Mouse (Mus musculus) induced T-regulatory cell, adult 2 months (primary cell): ENCODE results near the gene Art3.

ENCODE experiments used
- DNase-seq: peaks from one replicate; pipeline ENCODE4 v3.0.0-alpha.2; 2012; ENCODE audit warnings: low read depth

Art3 gene

GRCm38 (mm10) chr5:92424126-92424525 is 92.5 kb downstream of the Art3 start:
- DNase-seq: no peak

DNA sequence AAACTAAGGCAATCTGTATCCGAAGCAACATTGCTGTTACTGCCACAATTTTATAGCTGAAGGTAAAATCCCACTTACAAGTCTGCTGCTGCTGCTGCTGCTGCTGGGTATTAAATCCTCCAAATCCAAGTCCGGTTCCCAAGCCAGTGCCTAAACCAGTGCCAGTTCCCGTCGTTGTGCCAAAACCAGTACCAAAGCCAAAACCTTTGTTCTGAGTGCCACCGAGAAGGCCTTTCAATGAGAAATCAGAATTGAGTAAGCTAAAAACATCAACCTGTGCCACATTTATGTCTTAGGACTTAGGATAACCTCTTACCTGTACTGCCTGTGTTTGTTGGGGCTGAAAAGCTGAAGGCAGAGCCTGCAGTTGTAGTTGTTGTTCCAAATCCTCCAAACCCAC is 99.1 kb downstream of the Art3 start:
- DNase-seq: no peak

GRCm38 (mm10) chr5:92431611-92432010 is 100.0 kb downstream of the Art3 start:
- no peak for DNase-seq

DNA sequence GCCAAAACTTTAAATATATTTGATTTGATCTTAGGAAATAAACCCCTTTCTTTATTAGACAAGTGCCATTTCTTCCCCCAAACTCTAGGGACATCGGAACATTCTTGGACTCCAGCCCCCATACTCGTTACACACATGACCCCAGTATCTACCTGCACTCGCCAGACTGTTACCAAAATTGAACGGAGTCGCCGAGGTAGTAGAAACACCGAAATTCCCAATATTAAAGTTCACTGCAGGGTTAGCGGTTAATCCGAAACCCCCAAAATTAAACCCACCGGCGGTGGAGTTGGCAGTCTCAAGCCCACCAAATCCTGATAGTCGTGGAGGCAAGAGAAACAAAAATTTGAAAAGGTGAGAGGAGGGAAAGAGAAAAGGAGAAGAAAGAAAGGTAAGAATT is 102.4 kb downstream of the Art3 start:
- no peak for DNase-seq

- no peak for DNase-seq
Measured at GRCm38 (mm10) chr5:92434571-92434985, 103.0 kb downstream of the Art3 start.

GRCm38 (mm10) chr5:92435025-92435584 is 103.5 kb downstream of the Art3 start, which contains the start of gene Nup54:
Gene Nup54 (minus strand): TSS chr5:92435219.
- peak; percentile 98 for DNase-seq

GRCm38 (mm10) chr5:92438540-92438939 is 106.9 kb downstream of the Art3 start:
- DNase-seq: no peak

- no peak for DNase-seq
Measured at GRCm38 (mm10) chr5:92441494-92441893, 109.9 kb downstream of the Art3 start.

GRCm38 (mm10) chr5:92442914-92443313 is 111.3 kb downstream of the Art3 start:
- no peak for DNase-seq

GRCm38 (mm10) chr5:92445016-92445415 is 113.4 kb downstream of the Art3 start:
- no peak for DNase-seq

DNA sequence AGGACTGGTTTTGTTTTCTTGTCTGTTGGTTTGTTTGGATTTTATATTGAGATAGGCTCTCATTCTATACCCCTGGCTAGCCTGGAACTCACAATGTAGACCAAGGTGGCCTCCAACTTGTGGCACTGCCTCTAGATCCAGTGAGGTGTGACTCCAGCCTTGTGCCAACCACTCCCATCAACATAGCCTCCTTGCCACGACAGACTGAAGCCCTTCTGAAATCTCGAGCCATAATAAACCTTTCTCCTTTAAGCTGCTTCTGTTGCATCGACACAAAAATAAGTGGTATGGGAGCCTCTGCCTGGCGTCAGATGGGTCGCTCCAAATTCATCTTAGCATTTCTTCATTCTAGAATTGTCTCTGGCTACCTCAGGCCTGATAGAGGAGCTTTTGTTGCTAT is 115.1 kb downstream of the Art3 start:
- no peak for DNase-seq

- DNase-seq: no peak
Measured at GRCm38 (mm10) chr5:92452876-92453275, 121.2 kb downstream of the Art3 start.

- no peak for DNase-seq
Measured at GRCm38 (mm10) chr5:92457410-92457809, 125.8 kb downstream of the Art3 start.

GRCm38 (mm10) chr5:92458726-92459125 is 127.1 kb downstream of the Art3 start:
- DNase-seq: no peak

DNA sequence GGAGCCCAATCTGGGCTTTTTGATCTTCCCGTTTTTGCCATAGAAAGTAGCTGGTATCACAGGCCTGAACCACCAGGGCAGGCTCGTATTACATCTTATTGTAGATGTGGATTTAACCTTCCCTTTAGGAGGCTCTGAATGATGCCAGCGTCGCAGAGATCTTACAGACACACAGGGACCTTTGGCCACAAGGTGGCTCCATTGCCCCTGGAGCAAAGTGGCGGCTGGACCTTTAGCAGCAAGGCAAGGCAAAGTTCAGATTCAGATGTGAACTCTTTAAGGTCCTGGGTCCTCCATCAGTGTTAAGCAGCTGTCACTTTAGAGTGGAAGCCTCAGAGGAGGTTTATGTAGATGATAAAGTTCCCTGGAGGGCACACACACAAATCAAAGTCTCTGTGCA is 129.7 kb downstream of the Art3 start:
- peak; percentile 71 for DNase-seq
